Mouse (Mus musculus) cerebellum, adult 2 months (tissue): Measurements from ENCODE around the gene Sox4. TPM values are rescaled to one million over a fixed set of nuclear protein-coding genes. Genes with fewer than 3 reads are reported as not detected.
A peak's percentile ranks its signal among the peaks of the same experiment; 100 is the strongest.

ENCODE experiments used
- DNase-seq, 2 experiments: peaks; one replicate each; pipeline ENCODE4 v3.0.0; 2021
- H3K27ac ChIP-seq: fragments of 200-500 bp; 2 replicates; pipeline ENCODE4 v1.5.1; 2012; ENCODE audit warnings: low read length, control low read depth, inconsistent platforms; ENCODE audit not compliant: insufficient read depth
- H3K27me3 ChIP-seq: fragments of 200-500 bp; 2 replicates; pipeline ENCODE4 v1.6.1; 2012; ENCODE audit warnings: inconsistent platforms, mild to moderate bottlenecking, low read length, moderate library complexity; ENCODE audit not compliant: control insufficient read depth, insufficient read depth
- H3K4me1 ChIP-seq: fragments of 200-500 bp; 2 replicates; pipeline ENCODE4 v1.6.1; 2011; ENCODE audit warnings: low read length; ENCODE audit not compliant: control insufficient read depth, insufficient read depth
- H3K4me3 ChIP-seq: fragments of 200-500 bp; replicated peaks from 2 replicates; pipeline ENCODE3; 2011; ENCODE audit warnings: mild to moderate bottlenecking, low read depth, low read length, control low read depth; ENCODE audit not compliant: insufficient read depth
- CTCF ChIP-seq: fragments of 200-500 bp; IDR thresholded peaks from 2 replicates; pipeline ENCODE4 v1.5.1; 2011; ENCODE audit warnings: low read depth, mild to moderate bottlenecking, control low read depth, low read length, moderate library complexity, borderline replicate concordance; ENCODE audit not compliant: insufficient read depth
- POLR2A ChIP-seq: fragments of 200-500 bp; IDR thresholded peaks from 2 replicates; pipeline ENCODE4 v1.6.1; 2011; ENCODE audit warnings: low read length, control low read depth, borderline replicate concordance; ENCODE audit not compliant: insufficient read depth
- WGBS: fragments of 180-500 bp; shearing (Covaris S2); methylation state at CpG from one replicate; pipeline ENCODE4 v1.1.7; 2018; 5-methylcytosine and 5-hydroxymethylcytosine counted together
- polyA plus RNA-seq: library from polyadenylated mRNA; depleted of rRNA; stranded (reverse); fragments of >200 nt; gene quantifications from 2 replicates; pipeline ENCODE4 v1.2.3, GENCODE M21; 2012

The Sox4 gene
- polyA plus RNA-seq, 1 experiment: 4.7 TPM

GRCm38 (mm10) chr13:28950266-28950622 is 3.3 kb downstream of the Sox4 start:
- Histone ChIP-seq H3K27me3 (no peaks in the 10 kb centered on the region), H3K4me1 (no peaks in the 10 kb centered on the region), H3K4me3 (peak overlapping the region; percentile 69), H3K27ac (no peak overlapping the region)
- WGBS: under 1% methylated on average over 9 of the region's 9 CpGs
- TF ChIP-seq CTCF (no peak), POLR2A (no peak)
- peak in 1 of 2 experiments; percentile 30 for DNase-seq

- Histone ChIP-seq H3K27ac (no peak overlapping the region), H3K4me1 (no peaks in the 10 kb centered on the region), H3K4me3 (peak overlapping the region; percentile 41), H3K27me3 (no peaks in the 10 kb centered on the region)
- 2% methylated on average over 11 of the region's 11 CpGs for WGBS
- no peak for DNase-seq
- no peak for TF ChIP-seq CTCF
- TF ChIP-seq POLR2A: no peak
Observed at GRCm38 (mm10) chr13:28949279-28949915, 4.1 kb downstream of the Sox4 start.

GRCm38 (mm10) chr13:28948541-28948940 is 5.0 kb downstream of the Sox4 start:
- Histone ChIP-seq H3K27ac (no peak overlapping the region), H3K27me3 (no peaks in the 10 kb centered on the region), H3K4me1 (no peaks in the 10 kb centered on the region), H3K4me3 (peak overlapping the region; percentile 29)
- no peak for TF ChIP-seq POLR2A
- TF ChIP-seq CTCF: no peak
- WGBS: 46% methylated on average over 10 of the region's 10 CpGs
- peak in 1 of 2 experiments; percentile 20 for DNase-seq

- DNase-seq: no peak
Observed at GRCm38 (mm10) chr13:28947740-28948441, 5.6 kb downstream of the Sox4 start.

GRCm38 (mm10) chr13:28946565-28947135 is 6.9 kb downstream of the Sox4 start:
- Histone ChIP-seq H3K27me3 (no peaks in the 10 kb centered on the region), H3K4me1 (no peaks in the 10 kb centered on the region), H3K27ac (no peak overlapping the region), H3K4me3 (no peak overlapping the region)
- TF ChIP-seq POLR2A (no peak), CTCF (no peak)
- DNase-seq: no peak
- 88% methylated on average over 8 of the region's 8 CpGs for WGBS

More at GRCm38 (mm10) chr13:28947740-28948441, 5.6 kb downstream of the Sox4 start:
- no peak overlapping the region for H3K4me3 ChIP-seq
- no peaks in the 10 kb centered on the region for H3K27me3 ChIP-seq
- no peaks in the 10 kb centered on the region for H3K4me1 ChIP-seq
- H3K27ac ChIP-seq: no peak overlapping the region
- no peak for TF ChIP-seq POLR2A
- TF ChIP-seq CTCF: no peak
- WGBS: 70% methylated on average over 7 of the region's 7 CpGs

- TF ChIP-seq POLR2A (no peak), CTCF (no peak)
- Histone ChIP-seq H3K4me3 (no peak overlapping the region), H3K27ac (no peak overlapping the region), H3K27me3 (no peaks in the 10 kb centered on the region), H3K4me1 (no peaks in the 10 kb centered on the region)
- no peak for DNase-seq
- 98% methylated on average over 5 of the region's 5 CpGs for WGBS
Observed at GRCm38 (mm10) chr13:28945681-28946080, 7.8 kb downstream of the Sox4 start.

GRCm38 (mm10) chr13:28942926-28943325 is 10.6 kb downstream of the Sox4 start:
- Histone ChIP-seq H3K4me3 (no peak overlapping the region), H3K4me1 (no peaks in the 10 kb centered on the region), H3K27ac (no peak overlapping the region), H3K27me3 (no peaks in the 10 kb centered on the region)
- no peak for TF ChIP-seq POLR2A
- TF ChIP-seq CTCF: no peak
- DNase-seq: no peak
- WGBS: 81% methylated on average over 4 of the region's 4 CpGs

GRCm38 (mm10) chr13:28941983-28942630 is 11.4 kb downstream of the Sox4 start:
- Histone ChIP-seq H3K27me3 (no peaks in the 10 kb centered on the region), H3K4me3 (no peak overlapping the region), H3K4me1 (no peaks in the 10 kb centered on the region), H3K27ac (no peak overlapping the region)
- TF ChIP-seq CTCF (no peak), POLR2A (no peak)
- WGBS: 48% methylated on average over 4 of the region's 4 CpGs
- no peak for DNase-seq
